In the genomic region with DNA sequence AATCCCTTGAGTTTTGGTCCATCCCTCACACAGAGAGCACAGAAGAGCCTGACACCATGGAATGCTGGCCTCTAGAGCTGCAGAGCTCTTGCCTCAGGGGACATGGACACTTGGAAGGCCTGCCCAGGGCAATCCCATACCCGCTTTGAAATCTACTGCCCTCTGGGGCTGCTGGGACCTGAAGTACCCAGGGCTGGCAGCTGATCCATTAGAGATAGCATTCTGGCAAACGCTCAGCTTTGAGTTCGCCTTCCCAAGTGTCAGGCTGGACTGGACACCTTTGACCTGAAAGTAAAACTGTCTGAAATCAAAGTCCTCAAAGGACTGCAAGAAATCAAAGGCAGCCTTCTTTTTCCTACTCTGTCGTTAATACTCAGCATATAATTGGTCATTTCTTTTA, we compare ENCODE assay signal across 15 mouse cellular contexts. TPM values are rescaled to one million over a fixed set of nuclear protein-coding genes. Genes with fewer than 3 reads are reported as not detected.
DNase-seq lines count a peak whose midpoint lies in the region; ATAC-seq lines count a peak whose summit lies in the region.
"Had no signal": no experiment of that assay in that cellular context is flagged by ENCODE, and none has a peak within 500 bp of the region (broad histone marks: within the 10 kb centered on the region; RNA-seq: fewer than 3 reads in every experiment).

No protein-coding gene starts in this region.

- H3K27me3 ChIP-seq in kidney, embryonic 14.5 days (ENCODE audit: control insufficient read depth, insufficient read depth, low read length), result no peaks in the 10 kb centered on the region
- H3K27me3 ChIP-seq: heart, embryonic 15.5 days; midbrain, embryonic 13.5 days had no signal

- H3K9ac ChIP-seq in kidney, embryonic 14.5 days (ENCODE audit: low read depth, low read length), result no peak overlapping the region
- H3K9ac ChIP-seq: heart, embryonic 15.5 days; liver, postnatal 0 days; midbrain, embryonic 13.5 days had no signal

- ATAC-seq in kidney, embryonic 14.5 days (ENCODE audit: low FRiP score, low TSS enrichment), result 0 out of 2 replicates have a peak, but pooled peaks have one; percentile 48
- ATAC-seq in erythroid progenitor cell, adult 5-6 weeks (replicated peaks; ENCODE audit: low FRiP score, poor library complexity, severe bottlenecking), result no peak
- ATAC-seq: CD4-positive, CD25-positive, alpha-beta regulatory T cell, adult 4 months; forebrain, embryonic 14.5 days; liver, postnatal 0 days; midbrain, embryonic 13.5 days had no signal

- no peaks in the 10 kb centered on the region for H3K9me3 ChIP-seq in kidney, embryonic 14.5 days (ENCODE audit: control insufficient read depth, low read length)
- H3K9me3 ChIP-seq: heart, embryonic 15.5 days; midbrain, embryonic 13.5 days had no signal

- 36% methylated on average over 4 of the region's 4 CpGs for WGBS in kidney, embryonic 14.5 days

- no peak overlapping the region for H3K4me3 ChIP-seq in kidney, embryonic 14.5 days (ENCODE audit: low read length)
- H3K4me3 ChIP-seq: heart, embryonic 15.5 days; midbrain, embryonic 13.5 days had no signal

- DNase-seq in kidney, adult 11 months, result peak; percentile 41
- DNase-seq in kidney, postnatal 4 days, result no peak
- DNase-seq in retina, postnatal 1 day, result peak; percentile 14
- no peak for DNase-seq in retina, embryonic 14.5 days (ENCODE audit: low spot score)
- no peak for DNase-seq in testis, postnatal 10 days (ENCODE audit: low spot score)
- DNase-seq: cerebellum, adult 8-10 months; gastrocnemius, postnatal 36 days; liver, postnatal 0 days had no signal

- no peak overlapping the region for H3K4me2 ChIP-seq in kidney, embryonic 14.5 days (replicated peaks; ENCODE audit: low read depth, low read length)
- H3K4me2 ChIP-seq: heart, embryonic 15.5 days; midbrain, embryonic 13.5 days had no signal

- no peaks in the 10 kb centered on the region for H3K4me1 ChIP-seq in kidney, embryonic 14.5 days (ENCODE audit: control insufficient read depth, insufficient read depth, low read length)
- H3K4me1 ChIP-seq: heart, embryonic 15.5 days; midbrain, embryonic 13.5 days had no signal

- no peaks in the 10 kb centered on the region for H3K36me3 ChIP-seq in kidney, embryonic 14.5 days (ENCODE audit: control insufficient read depth, insufficient read depth, low read length)
- H3K36me3 ChIP-seq: heart, embryonic 15.5 days; midbrain, embryonic 13.5 days had no signal

- no peak overlapping the region for H3K27ac ChIP-seq in kidney, embryonic 14.5 days (ENCODE audit: low read depth, low read length)
- H3K27ac ChIP-seq: heart, embryonic 15.5 days; midbrain, embryonic 13.5 days had no signal

RNA-seq across cellular contexts. Expression of a gene that starts 15.0 kb away (rescaled TPM):
- 0.03 and 0.12 TPM in 2 replicates for polyA plus RNA-seq in kidney, embryonic 14.5 days (2014; fragmentation: Nextera tagmentation; extraction: Ambion mirVana)
- total RNA-seq in erythroid progenitor cell, adult 5-6 weeks (2015; ENCODE audit: low replicate concordance), result 4.7 and 5.4 TPM in 2 replicates
- 1.7 and 7.8 TPM in 2 replicates for total RNA-seq in erythroid progenitor cell, adult 5-6 weeks (2017; ENCODE audit: low replicate concordance)
- total RNA-seq: gastrocnemius, postnatal 36 days; neutrophil, adult 5-6 weeks had no signal
- polyA plus RNA-seq: heart, embryonic 15.5 days; liver, postnatal 0 days had no signal

RNA-seq across cellular contexts. Expression of a gene that starts 52.9 kb away (rescaled TPM):
- polyA plus RNA-seq in kidney, embryonic 14.5 days (2014; fragmentation: Nextera tagmentation; extraction: Ambion mirVana), result 18.4 and 26.4 TPM in 2 replicates
- total RNA-seq in erythroid progenitor cell, adult 5-6 weeks (2015; ENCODE audit: low replicate concordance), result 7.2 and 16.3 TPM in 2 replicates
- 6.5 and 8.5 TPM in 2 replicates for total RNA-seq in erythroid progenitor cell, adult 5-6 weeks (2017; ENCODE audit: low replicate concordance)

Comparison
In these comparisons a context has a peak if more than half of its experiments do, and no peak if none do; other contexts are left out.
1. DNase-seq: peak in kidney, adult 11 months (single experiment) and retina, postnatal 1 day (single experiment); none in kidney, postnatal 4 days (0 of 2), retina, embryonic 14.5 days (single experiment) and testis, postnatal 10 days (single experiment).